ENCODE assay signal across 8 mouse cellular contexts in the genomic region with DNA sequence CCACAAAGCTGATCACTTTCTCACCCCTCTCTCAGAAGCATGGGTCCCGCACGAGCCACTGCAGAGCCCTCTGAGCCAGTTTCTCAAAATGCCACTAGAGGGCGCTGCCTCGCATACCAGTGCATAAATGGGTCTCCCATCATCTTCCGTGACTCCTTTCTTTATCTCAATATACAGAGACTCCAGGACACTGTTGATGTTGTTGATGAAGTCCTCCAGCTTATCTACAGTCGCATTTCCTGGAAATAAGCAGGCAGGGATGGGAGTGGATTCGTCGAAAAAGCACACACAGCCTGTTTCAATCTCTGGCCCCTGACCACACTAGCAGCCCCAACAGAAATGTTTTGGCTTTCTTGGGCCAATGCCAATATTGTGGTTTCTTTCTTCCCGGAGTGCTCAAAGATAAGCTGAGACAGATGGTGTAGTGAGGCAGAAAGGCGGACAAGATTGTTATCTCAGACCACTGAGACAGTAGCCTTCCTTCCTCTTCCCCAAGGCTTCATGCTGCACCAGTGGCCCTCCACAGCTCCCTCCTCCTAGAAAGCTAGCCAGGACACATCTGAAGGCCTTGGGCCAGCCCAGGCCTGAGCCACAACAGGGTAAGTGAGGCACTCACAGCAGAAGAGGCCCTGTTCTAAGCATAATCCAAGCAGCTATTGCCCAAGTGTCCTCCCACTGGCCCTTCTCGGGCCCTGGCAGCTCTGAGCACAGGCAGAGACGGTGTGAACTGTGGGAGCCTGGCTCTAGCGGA. TPM values are rescaled to one million over a fixed set of nuclear protein-coding genes. Genes with fewer than 3 reads are reported as not detected.
DNase-seq lines count a peak whose midpoint lies in the region; ATAC-seq lines count a peak whose summit lies in the region.

No protein-coding gene starts in this region.

- H3K4me3 ChIP-seq in hindbrain, embryonic 11.5 days (ENCODE audit: low read depth, low read length): no peak overlapping the region

- H3K4me2 ChIP-seq in hindbrain, embryonic 11.5 days (replicated peaks; ENCODE audit: low read depth, low read length): no peak overlapping the region

- H3K27ac ChIP-seq in hindbrain, embryonic 11.5 days (ENCODE audit: low read depth, low read length): no peak overlapping the region

- 0 out of 2 replicates have a peak overlapping the region, but pooled peaks have one; percentile 15 for H3K9ac ChIP-seq in hindbrain, embryonic 11.5 days (ENCODE audit: low read depth, low read length)

- no peaks in the 10 kb centered on the region; the same call in 1 of the 2 replicates for H3K4me1 ChIP-seq in hindbrain, embryonic 11.5 days (replicated peaks; ENCODE audit: control insufficient read depth, insufficient read depth, low read length)

- no peaks in the 10 kb centered on the region for H3K9me3 ChIP-seq in hindbrain, embryonic 11.5 days (ENCODE audit: control insufficient read depth, low read length)

- peak; percentile 87 for DNase-seq in MN1 (ENCODE audit: low spot score)
- DNase-seq in cerebellum, adult 9-10 months: peak; percentile 84
- DNase-seq in frontal cortex, adult 2 months (ENCODE audit: extremely low spot score in 1 of 2, low spot score in 1 of 2): peak; percentile 53 to 88
- DNase-seq in hindbrain, embryonic 11.5 days (ENCODE audit: low spot score): peak; percentile 87
- peak; percentile 83 to 85 for DNase-seq in layer of hippocampus, postnatal 10 days (ENCODE audit: low spot score in 2 of 2)
- DNase-seq in lung, postnatal 10 days: peak; percentile 90
- DNase-seq in ovary, postnatal 36 days (ENCODE audit: low spot score): peak; percentile 71
- peak; percentile 90 for DNase-seq in thymus, postnatal 14 days

- ATAC-seq in hindbrain, embryonic 11.5 days (ENCODE audit: low FRiP score): peak; percentile 56

- no peaks in the 10 kb centered on the region for H3K27me3 ChIP-seq in hindbrain, embryonic 11.5 days (ENCODE audit: control insufficient read depth, insufficient read depth, low read length)

- 27% methylated on average over 13 of the region's 13 CpGs for WGBS in hindbrain, embryonic 11.5 days

- no peaks in the 10 kb centered on the region for H3K36me3 ChIP-seq in hindbrain, embryonic 11.5 days (ENCODE audit: control insufficient read depth, insufficient read depth, low read length)

RNA-seq across cellular contexts. Expression of a gene that starts 19.2 kb away (rescaled TPM):
- 28.6 and 30.0 TPM in 2 replicates for polyA plus RNA-seq in frontal cortex, adult 2 months (2012; rRNA removed)
- polyA plus RNA-seq in hindbrain, embryonic 11.5 days (2014; fragmentation: Nextera tagmentation; extraction: Ambion mirVana): 121 and 130 TPM in 2 replicates
- 10 to 100 TPM; 25.6 to 28.9 TPM for total RNA-seq in layer of hippocampus, postnatal 10 days (2021)

RNA-seq across cellular contexts. Expression of a gene that starts 27.7 kb away (rescaled TPM):
- 5.1 and 6.0 TPM in 2 replicates for polyA plus RNA-seq in frontal cortex, adult 2 months (2012; rRNA removed)
- polyA plus RNA-seq in hindbrain, embryonic 11.5 days (2014; fragmentation: Nextera tagmentation; extraction: Ambion mirVana): 8.3 and 10.9 TPM in 2 replicates
- total RNA-seq in layer of hippocampus, postnatal 10 days (2021): 1 to 10 TPM; 3.3 to 3.9 TPM
